In the genomic region with DNA sequence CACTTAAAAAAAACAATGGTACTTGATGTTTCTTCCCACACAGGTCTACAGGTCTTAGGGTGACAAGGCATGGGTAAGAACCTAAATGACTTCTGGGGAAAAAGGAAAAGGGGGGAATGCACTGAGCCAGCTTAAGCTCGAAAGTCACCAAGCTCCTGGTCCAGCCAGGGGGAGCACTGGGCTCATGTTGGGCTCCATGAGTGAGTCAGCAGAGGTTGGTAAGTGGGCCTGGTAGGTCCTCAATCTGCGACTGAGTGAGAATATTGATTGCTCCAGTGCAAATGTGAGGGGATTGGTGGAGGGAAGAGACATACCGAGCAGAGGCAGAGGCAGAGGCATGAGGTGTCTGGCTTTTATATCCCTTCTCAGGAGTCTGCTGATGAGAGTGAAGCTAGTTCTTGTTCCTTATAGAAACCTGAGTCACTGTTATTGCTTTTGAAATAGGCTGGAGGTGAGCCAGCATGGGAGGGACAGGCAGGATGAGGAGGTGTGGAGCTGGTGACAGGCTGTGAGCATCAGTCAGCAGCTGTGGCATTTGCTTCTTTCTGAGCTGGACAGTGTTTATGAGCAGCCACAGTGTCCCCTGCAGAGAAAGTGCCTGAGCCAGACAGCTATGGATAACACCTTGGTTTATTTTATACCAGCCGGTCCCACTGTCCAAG, we compare ENCODE assay signal across 8 mouse cellular contexts.
A peak's percentile ranks its signal among the peaks of the same experiment; 100 is the strongest.
DNase-seq lines count a peak whose midpoint lies in the region; ATAC-seq and TF ChIP-seq lines count a peak whose summit lies in the region.

No protein-coding gene starts in this region.

- peak; percentile 12 to 14; a peak in 2 of 4 replicates for ATAC-seq in hematopoietic stem cell, adult 5-6 weeks (replicated peaks in 1 of 2; ENCODE audit: insufficient read depth in 1 of 2, low FRiP score in 2 of 2, low TSS enrichment in 1 of 2, low read depth in 1 of 2, poor library complexity in 2 of 2, severe bottlenecking in 2 of 2)
- ATAC-seq in lung, postnatal 0 days = peak; percentile 38; the same call in 1 of the 2 replicates

- TF ChIP-seq EP300 in lung, postnatal 0 days (IDR thresholded peaks at IDR 0.05) = no peak

- peak; percentile 66 for DNase-seq in adrenal gland, postnatal 14 days
- no peak for DNase-seq in adrenal gland, adult 18-20 months (ENCODE audit: low spot score in 2 of 2)
- peak; percentile 13 to 18 for DNase-seq in layer of hippocampus, adult 8-10 months (ENCODE audit: low spot score in 2 of 2)
- DNase-seq in layer of hippocampus, postnatal 14 days (ENCODE audit: low spot score in 2 of 2) = no peak
- peak; percentile 49 for DNase-seq in lung, postnatal 0 days (ENCODE audit: low spot score)
- DNase-seq in ovary, adult 18-20 months (ENCODE audit: low spot score) = no peak
- no peak for DNase-seq in thymus, postnatal 10 days (ENCODE audit: low spot score in 2 of 2)

- 41% methylated on average over 4 of the region's 4 CpGs for WGBS in lung, postnatal 0 days

- no peak overlapping the region for H3K4me2 ChIP-seq in lung, postnatal 0 days (replicated peaks; ENCODE audit: low read depth, low read length)

- peaks cover 2% of the 10 kb centered on the region; the same call in 1 of the 2 replicates for H3K4me1 ChIP-seq in lung, postnatal 0 days (ENCODE audit: insufficient read depth, low read depth, low read length)

- no peak overlapping the region for H3K9ac ChIP-seq in lung, postnatal 0 days (replicated peaks; ENCODE audit: low read depth)

- H3K27me3 ChIP-seq in lung, postnatal 0 days (replicated peaks; ENCODE audit: insufficient read depth, low read length) = no peaks in the 10 kb centered on the region

- H3K9me3 ChIP-seq in lung, postnatal 0 days (ENCODE audit: low read length) = no peaks in the 10 kb centered on the region

- H3K27ac ChIP-seq in lung, postnatal 0 days (ENCODE audit: low read length) = no peak overlapping the region

- H3K36me3 ChIP-seq in lung, postnatal 0 days (ENCODE audit: insufficient read depth, low read length) = no peaks in the 10 kb centered on the region

- no peak overlapping the region for H3K4me3 ChIP-seq in lung, postnatal 0 days (ENCODE audit: low read depth, low read length)

- TF ChIP-seq CTCF in lung, postnatal 0 days (IDR thresholded peaks at IDR 0.05) = no peak

Comparison
In these comparisons a context has a peak if more than half of its experiments do, and no peak if none do; other contexts are left out.
1. DNase-seq: peak in adrenal gland, postnatal 14 days (single experiment), layer of hippocampus, adult 8-10 months (2 of 2) and lung, postnatal 0 days (single experiment); none in adrenal gland, adult 18-20 months (0 of 2), layer of hippocampus, postnatal 14 days (0 of 2), ovary, adult 18-20 months (single experiment) and thymus, postnatal 10 days (0 of 2).